Mouse (Mus musculus) gastrocnemius, postnatal 10 days (tissue): ENCODE measurements around the gene Rps6kl1. TPM values are rescaled to one million over a fixed set of nuclear protein-coding genes. Genes with fewer than 3 reads are reported as not detected.
A peak's percentile ranks its signal among the peaks of the same experiment; 100 is the strongest.

Experiments
- DNase-seq: peaks from one replicate; pipeline ENCODE4 v3.0.0; 2021; ENCODE audit warnings: mixed read lengths
- total RNA-seq, 2 experiments: library from RNA; stranded (reverse); gene quantifications; 2 replicates each; pipeline ENCODE4 v1.2.3; 2021

Gene Rps6kl1
- total RNA-seq, 2 experiments from 2014 or later: 0.33 to 0.68 TPM

DNA sequence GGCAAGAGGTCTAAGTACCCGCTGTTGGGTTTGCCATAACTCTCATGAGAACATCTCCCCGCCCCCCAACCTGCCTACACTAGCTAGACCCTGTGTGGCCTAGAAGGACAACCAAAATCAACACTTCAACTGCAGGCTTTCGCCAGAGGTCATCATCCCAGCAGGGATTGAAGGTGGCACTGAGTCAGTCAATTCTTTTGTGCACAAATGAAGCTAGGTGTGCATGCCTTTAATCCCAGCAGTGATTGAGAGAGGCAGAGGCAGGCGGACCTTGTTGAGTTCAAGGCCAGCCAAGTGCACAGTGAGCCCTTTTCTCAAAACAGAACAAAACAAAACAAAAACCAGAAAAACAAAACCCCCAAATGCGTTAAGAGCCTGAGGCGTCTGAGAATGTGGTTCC lies 10.0 kb downstream of the Rps6kl1 start:
- DNase-seq: no peak

DNA sequence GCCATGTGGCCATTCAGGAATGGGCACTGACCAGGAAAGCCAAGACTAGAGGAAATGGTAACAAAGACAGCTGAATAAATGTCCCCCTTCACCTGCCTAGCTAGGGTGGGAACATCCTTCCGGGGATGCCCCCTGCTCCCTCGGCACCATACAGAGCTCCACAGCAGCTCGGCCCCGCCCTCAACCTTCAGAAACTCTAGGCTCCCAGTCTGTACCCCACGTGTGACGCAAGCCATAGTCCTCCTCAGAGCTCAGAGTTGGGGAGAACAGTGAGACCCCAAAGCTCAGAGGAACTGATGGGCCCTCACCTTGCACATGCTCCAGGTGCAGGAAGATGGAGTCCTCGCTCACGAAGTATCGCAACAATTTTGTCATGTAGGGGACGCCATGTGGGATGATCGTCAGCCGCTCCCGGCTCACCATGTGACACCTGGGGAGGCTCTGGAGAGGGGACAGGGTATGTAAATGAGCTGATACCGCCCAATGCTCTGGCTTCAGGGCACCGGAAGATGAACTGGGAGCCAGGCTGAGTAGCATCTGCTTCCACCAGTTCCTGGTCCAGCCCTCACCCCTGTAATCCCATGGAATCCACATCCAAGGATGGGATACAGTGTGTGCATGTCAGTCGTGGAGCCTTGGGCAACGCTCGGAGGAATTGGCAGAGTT lies 10.9 kb downstream of the Rps6kl1 start:
- no peak for DNase-seq

DNA sequence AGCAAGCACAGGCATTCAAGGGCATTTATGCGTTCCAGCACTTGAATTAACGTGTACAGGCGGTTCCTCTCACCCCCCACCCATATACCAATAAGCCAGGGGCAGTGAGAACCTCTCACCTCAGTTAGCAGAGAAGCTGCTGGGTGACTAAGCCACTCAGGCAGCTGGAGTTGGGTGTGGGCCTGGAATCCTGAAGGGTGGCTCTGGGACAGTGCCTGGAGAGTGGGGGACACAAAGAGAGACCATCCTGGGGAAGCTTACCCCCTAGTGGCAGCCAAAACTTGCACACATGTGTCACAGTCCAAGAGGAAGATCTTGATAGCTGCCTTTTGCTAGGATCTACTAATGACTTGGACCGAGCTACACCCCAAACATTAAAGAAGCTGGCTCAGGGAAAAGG lies 14.4 kb downstream of the Rps6kl1 start:
- DNase-seq: no peak

DNA sequence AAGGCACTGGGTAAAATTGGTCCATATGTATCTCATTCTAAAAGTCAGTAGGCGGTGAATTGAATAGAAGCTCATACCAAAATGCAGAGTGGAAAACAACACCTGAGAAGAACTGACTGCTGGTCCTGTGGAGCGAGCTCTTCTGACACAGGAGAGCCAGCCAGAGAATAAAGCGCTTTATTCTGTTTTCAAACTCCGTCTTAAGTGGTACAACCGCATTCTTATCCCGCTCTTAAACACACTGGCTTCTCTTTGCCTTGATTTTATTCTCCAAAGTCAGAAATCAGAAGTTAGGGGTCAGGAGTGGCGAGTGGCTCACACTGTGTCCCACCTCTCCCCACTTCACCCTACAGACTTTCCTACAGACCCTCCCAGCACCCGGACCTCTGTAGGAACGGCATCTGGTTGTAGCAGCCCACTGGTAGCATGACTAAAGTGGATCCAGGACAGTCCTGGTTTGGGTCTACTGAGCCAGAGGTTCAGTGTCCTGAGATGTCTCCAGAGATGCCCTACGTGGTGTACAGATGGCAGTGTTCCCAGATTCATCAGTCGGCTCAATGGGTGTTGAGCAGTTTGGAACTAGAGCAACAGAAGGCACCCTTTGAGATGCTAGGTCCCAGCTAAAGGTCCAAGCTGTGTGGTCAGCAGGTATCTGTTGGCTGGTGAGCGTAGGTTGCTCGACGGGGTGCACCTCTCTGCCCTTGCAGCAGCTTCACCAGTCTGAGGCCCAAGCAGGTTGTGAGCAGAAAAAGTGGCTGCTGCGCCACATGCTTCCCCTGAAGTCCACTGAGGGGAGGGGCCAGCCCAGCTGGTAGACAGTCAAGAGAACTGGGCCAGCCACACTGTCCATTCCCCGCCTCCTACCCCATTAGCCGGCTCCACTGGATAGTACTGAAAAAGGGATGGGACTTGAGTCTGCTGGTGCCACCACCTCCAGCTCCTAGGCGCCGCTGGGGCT lies 15.3 kb downstream of the Rps6kl1 start:
- peak; percentile 29 for DNase-seq

DNA sequence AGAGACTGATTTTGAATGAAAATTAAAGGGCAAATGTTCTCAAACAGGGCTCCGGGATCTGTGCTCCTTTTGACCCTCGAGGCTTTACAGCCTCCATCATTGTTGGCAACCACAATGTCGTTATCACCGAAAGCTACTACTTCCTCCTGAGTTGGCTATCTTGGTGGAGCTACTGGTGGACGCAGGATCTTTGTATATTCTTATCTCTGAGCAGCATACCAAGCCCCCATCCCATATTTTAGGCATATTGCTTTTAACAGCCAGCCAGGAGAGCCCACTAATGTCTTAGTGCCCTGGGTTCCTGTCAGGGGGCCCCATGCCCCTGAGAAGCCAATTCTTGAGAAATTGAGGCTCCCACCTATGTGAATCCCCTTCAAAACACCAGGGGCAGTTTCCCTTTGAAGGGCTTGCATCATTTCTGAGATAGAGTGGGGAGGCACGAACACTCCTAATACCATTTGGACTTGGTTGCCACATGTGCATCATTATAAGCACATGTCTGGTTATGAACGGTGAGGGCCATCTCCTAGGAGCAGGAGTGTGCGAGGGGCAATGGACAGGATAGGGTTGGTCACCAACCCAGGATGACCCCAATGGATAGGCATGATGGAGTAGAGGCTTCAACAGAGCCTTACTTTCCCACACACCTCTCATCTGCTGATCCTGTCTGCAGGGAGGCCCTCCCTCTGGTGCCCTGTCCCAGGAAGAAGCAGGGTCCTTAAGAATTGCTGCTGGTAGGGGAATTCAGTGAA lies 16.8 kb downstream of the Rps6kl1 start:
- DNase-seq: no peak

DNA sequence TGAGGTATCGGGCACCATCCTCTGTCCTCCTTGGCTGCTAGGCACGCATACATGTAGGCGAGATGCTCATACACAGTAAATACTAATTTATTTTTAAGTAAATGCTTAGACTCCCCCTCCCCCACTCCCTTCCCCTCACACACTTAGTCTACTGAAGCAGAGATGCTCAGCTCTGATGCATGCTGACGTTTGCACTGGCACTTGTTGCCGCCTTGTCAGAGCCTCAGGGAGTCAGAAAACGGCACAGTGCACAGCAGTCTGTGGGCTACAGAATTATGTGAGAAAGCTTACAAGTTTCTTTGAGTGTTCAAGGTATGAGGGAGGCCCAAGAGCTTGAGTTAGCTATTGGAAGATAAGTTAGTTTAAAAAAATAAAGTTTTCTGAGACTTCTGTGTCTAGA lies 19.7 kb downstream of the Rps6kl1 start:
- no peak for DNase-seq

DNA sequence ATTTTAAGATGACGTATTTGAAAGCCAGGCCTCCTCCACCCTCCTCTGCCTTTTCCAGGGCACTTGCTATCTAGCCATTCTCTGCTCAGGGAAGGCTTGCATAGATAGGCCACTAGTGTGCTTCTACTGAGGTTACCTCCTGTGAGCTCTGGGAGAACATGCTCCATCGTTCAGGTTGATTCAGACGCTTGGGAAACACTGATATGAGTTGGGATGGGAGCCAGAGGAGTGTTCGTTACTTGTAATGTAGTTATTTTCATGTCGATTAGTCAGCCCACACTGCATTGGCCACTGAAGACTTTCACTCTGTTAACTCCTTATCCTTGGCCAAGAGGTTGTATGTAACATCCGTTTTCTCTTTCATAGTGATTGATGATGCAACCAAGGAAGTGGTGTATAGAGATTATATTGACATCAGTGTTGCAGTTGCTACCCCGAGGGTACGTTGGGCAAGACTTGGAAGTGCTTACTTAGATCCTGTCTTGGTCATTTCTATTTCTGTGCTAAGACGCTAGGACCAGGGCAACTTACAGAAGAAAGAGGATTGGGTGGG lies 21.6 kb downstream of the Rps6kl1 start:
- no peak for DNase-seq

DNA sequence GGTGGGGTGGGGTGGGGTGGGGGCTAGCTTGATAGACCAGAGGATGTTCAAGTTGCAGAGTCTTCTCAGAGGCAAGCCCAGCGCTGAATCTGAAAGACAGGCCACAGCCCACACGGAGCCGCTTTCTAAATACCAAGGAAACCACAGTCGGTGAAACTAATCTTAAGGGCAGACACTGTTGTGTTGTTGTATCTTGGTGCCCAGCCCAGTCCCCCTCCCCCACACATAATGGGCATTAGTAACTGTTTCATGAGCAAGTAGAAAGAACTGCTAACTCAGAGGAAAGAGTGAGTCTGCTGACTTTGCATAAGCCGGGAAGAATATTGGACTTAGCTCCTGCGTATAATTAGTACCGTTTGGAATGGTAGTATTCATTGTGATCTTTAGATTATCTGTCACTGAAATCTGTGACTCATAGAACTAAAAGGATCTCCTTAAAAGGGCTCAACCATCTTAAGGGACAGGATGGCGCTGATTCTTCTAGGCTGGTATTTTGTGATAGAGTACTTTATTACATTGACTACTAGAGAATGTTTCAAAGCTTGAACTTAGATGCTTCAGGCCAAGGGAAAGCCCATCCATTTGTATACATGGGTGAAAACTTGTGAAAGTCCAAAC lies 24.0 kb downstream of the Rps6kl1 start:
- no peak for DNase-seq

DNA sequence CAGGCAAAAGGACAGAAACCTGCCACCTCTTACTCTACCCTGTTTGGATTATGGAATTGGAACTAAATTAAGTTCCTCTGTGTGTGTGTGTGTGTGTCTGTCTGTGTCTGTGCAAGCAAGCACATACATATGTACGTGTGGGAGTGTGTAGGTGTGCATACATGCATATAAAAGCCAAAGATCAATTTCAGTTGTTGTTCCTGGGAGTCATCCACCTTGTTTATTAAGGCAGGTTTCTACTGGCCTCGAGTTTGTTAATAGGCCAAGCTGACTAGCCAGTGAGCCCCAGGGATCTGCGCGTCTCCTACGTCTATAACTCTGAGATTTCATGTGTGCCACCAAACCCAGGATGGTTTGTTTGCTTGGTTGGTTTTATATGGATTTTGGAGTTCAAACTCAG lies 26.3 kb downstream of the Rps6kl1 start:
- no peak for DNase-seq

DNA sequence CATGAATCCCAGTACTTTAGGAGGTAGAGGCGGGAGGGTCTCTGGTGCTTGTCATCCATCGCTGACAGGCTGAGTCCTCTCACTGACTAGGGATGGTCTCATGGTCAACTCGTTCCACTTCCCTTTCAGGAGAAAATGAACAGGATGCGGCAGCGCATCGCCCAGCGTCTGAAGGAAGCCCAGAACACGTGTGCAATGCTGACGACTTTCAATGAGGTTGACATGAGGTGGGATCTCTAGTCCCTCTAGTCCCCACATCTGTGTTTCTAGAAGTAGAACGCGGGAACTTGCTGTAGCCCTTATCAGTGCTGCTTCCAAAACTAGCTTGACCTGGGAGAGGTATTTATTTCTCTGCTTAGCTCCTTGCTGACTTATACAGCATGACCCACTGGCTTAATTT lies 27.4 kb downstream of the Rps6kl1 start:
- no peak for DNase-seq

DNA sequence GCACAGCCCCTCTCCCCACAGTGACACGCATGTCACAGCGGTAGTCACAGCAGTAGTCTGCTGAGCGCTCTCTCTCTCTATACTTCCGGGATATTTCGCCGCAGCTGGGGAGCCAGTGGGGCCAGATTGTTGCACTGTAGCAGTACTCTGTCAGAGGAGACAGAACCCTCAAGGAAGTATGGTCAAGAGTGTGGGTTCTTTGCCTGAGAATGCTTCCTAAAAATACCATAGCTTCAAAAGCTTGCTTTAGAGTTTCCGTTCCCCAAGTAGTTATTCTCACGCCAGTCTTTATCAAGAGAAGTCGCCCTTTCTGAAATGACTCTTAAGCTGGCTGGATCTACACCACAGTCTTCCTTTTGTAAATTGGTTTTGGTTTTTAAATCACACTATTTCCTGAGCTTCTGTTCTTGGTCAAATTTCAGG lies 27.9 kb downstream of the Rps6kl1 start:
- no peak for DNase-seq

DNA sequence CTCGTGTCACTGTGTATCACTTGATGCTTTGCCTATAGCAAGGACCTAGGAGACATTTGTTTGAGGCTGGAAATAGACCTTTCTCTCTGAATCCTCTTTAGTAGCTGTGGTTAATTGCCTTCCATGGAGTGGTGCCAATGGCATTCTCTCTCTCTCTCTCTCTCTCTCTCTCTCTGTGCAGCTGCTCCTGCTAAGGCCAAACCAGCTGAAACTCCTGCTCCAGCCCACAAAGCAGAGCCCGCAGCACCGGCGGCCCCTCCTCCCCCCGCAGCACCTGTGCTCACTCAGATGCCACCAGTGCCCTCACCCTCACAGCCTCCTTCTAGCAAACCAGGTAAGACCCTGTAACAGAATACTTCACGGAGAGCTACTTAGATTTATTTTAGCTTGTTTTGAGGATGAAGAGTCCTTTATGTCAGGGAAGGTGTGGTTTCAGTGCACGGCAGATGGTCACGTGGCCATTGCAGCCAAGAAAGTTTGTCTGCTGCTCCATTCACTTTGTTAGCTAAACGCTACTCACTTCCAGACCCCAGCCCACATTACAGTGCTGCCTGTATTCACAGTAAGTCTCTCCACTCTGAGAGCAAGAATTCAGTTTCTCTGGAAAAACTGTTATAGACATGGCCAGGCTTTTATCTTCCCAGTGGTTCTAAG lies 29.1 kb downstream of the Rps6kl1 start:
- DNase-seq: no peak

DNA sequence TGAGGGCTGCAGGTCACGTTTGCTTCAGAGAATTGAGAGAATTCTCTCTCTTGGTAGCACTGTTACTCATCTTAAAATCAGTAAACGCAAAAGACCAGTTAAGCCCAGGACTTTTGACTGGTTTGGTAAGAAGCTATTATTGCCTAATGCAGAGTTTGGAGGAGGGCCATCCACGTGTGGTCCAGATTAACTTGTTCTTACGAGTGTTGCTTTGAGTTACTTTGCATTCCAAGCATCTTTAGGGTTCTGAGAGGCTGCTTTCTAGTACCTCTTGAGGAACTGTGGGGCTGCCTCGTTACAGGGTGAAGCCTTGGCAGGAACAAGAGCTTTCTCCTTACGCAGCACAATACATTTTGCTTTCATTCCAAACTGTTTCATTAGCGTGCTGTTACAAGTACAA lies 35.4 kb downstream of the Rps6kl1 start:
- DNase-seq: no peak

DNA sequence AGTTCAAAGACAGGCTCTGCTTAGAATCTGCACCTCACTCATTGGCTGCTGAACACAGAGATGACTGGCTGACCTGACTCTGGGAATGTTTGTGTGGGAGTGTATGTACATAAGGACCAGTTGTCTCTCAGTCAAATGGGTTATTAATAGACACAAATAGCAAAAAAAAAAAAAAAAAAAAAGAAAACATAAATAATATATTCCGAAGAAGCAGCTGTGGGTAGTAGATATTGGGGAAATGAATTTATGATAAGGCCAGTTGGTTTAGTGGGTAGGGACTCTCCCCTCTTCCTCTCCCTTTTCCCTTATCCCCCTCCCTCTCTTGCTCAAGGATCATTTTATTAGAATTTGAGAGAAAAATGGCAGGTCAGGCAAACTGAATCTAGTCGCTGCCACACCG lies 37.1 kb downstream of the Rps6kl1 start:
- DNase-seq: no peak

DNA sequence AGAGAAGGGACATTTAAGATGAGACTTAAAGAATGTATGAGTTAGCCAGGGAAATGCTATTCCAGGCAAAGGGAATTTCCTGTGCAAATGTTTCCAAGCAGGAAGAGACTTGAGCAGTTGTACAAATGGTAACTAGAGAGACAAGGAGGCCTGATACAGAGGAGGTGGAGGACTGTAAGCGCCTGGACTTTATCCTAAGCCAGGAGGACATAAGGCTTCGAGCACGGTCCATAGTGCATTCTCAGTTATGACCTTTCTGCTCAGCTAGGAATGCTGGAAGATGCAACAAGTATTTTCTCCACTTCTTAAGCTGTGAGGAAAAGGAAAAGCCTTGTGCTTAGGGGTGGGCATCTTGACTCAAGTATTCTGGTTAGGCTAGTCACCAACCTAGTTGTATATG lies 37.7 kb downstream of the Rps6kl1 start:
- no peak for DNase-seq

DNA sequence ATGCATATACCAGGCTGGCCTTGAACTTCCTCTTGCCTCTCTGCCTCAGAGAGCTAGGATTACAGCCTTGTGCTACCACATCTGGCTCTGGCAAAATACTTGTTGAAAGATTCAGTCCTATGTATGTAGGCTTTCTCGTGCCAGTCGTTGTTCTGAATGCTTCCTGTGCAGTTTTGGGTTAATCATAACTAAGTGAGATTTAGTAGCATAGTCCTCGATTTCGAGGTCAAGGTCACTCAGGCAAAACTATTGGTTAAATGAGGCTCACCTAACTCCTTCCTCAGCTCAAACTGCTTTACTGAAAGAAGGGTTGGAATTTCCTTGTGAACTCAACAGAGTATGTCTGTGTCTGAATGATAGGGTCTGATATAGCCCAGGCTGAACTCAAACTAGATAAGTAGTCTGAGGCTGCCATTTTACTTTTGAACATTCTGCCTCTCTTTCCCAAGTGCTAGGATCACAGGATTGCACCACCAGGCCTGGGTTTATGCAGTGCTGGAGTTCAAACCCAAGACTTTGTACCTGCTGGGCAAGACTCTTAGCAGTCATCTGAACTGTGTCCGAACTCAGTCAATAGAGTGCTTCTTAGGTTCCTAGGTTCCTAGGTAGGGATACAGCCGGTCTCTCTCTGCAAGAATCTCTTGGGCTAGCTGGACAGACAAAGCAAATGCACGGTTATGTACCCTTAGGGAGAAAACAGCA lies 38.4 kb downstream of the Rps6kl1 start:
- no peak for DNase-seq

DNA sequence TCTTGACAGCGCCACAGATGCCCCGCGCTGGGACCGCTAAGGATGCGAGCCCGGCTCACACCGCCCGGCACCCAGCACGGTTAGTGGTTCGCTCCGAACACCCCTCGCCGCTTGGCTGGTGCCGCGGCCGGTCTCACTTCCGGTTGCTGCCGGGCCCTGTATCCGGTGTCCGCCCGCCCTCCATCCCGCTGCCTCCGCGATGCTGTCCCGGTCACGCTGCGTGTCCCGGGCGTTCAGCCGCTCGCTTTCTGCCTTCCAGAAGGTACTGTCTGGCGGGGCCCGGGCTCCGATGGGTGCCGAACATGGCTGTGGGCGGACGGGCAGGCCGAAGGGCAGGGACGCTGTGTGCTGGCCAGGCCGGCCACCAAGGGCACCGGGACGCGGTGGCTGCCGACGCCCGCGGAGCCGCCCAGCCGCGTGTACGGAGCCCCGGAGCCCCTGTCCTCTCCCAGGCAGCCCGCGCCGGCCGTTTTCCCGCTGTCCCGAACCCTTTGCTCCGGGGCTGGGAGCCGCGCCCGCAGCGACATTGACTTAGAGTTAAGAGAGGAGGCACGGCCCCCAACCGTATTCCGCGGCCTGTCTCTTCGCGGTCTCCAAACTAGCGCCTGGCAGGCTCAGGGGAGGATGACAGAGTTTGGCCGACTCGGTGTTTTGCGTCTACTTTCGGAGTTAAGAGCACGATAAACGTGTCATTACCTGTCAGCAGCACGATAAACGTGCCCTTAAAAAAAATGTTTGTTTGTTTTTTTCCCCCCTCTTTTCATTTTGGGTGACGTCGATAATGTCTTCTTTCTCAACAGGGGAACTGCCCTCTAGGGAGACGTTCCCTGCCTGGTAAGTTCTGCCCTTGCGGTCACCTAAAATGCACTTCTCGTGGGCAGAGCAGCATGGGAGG lies 40.1 kb downstream of the Rps6kl1 start, which contains the start of the genes Prox2 and Dlst:
Prox2 (minus strand) TSS at position 62 of the 895 bp plus-strand sequence.
Dlst (plus strand) TSS at position 136 of the 895 bp plus-strand sequence.
- DNase-seq: peak; percentile 89

DNA sequence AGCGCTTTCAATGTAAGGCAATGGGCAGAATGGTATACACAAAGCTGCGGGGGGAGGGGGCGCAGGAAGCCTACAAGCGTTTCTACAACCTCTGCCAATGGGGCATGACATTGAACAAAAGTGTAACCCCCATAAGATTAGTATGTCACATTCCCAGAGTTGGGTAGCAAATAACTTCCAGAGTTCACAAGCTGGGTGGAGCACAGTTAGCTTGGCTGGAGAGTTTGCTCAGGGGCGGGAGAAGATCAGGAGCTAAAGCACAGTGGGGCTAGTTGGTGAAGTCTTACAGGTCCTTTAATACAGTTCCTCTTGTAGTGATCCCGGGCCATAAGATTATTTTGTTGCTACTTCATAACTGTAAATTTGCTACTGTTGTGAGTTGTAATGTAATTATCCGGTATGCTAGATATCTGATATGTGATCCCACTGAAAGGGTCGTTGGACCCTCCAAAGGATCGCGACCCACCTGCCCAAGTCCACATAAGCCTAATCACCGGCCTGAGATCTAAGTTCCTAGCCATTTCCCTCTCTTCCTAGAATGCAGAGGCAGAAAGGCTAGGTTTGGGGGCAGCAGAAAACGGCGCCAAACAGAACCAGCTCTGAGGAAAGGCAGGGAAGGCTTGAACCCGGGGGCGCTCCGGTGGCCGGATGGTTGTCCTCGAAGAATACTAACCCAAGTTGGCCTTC lies 40.9 kb downstream of the Rps6kl1 start:
- no peak for DNase-seq

DNA sequence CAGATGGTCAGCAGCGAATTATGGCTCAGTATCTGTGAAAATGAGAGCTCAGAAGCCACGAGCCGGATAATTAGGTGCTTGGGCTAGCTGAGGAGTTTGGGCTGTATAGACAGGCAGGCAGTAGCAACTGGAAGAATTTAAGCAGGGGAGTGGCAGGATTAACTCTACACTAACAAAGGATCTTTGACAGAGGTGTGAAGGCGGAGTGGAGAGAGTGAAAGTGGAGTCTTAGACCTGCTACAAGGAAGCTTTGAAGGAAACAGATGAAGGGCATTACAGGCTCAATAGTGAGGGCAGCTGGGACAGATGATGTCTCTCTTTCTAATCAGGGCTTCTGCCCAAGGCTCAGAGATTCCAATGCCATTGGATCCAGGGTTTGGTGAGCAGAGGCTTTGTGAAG lies 41.6 kb downstream of the Rps6kl1 start:
- DNase-seq: no peak
